Mouse (Mus musculus): ENCODE results near the gene Cdipt. TPM values are rescaled to one million over a fixed set of nuclear protein-coding genes. Genes with fewer than 3 reads are reported as not detected.

The Cdipt gene
- polyA plus RNA-seq, 1 experiment, result 154 TPM

GRCm38 (mm10) chr7:127003620-127004019 is 27.9 kb downstream of the Cdipt start:
- Histone ChIP-seq H3K36me3 (ENCODE audit: control insufficient read depth, insufficient read depth, low read length) (peaks cover 8% of the 10 kb centered on the region), H3K27ac (ENCODE audit: insufficient read depth, low read length) (no peak overlapping the region), H3K4me1 (ENCODE audit: control insufficient read depth, insufficient read depth, insufficient read length) (peaks cover 4% of the 10 kb centered on the region; the same call in 1 of the 2 replicates), H3K4me3 (ENCODE audit: extremely low read depth, insufficient read depth, insufficient read length) (no peak overlapping the region), H3K27me3 (ENCODE audit: control insufficient read depth, insufficient read depth, low read length) (no peaks in the 10 kb centered on the region)
- 93% methylated on average over 5 of the region's 5 CpGs for WGBS
- DNase-seq (ENCODE audit: low read depth in 1 of 2, low spot score in 2 of 2), result no peak
- TF ChIP-seq POLR2A (IDR thresholded peaks at IDR 0.05; ENCODE audit: low read depth, low read length), result no peak
- no peak for TF ChIP-seq CTCF (IDR thresholded peaks at IDR 0.05; ENCODE audit: extremely low read depth, insufficient read depth, insufficient read length, insufficient replicate concordance)

- TF ChIP-seq POLR2A (IDR thresholded peaks at IDR 0.05; ENCODE audit: low read depth, low read length), result no peak
- no peak for TF ChIP-seq CTCF (IDR thresholded peaks at IDR 0.05; ENCODE audit: extremely low read depth, insufficient read depth, insufficient read length, insufficient replicate concordance)
- no peaks in the 10 kb centered on the region for H3K27me3 ChIP-seq (ENCODE audit: control insufficient read depth, insufficient read depth, low read length)
- peaks cover 6% of the 10 kb centered on the region for H3K36me3 ChIP-seq (ENCODE audit: control insufficient read depth, insufficient read depth, low read length)
- peaks cover 11% of the 10 kb centered on the region; the same call in 1 of the 2 replicates for H3K4me1 ChIP-seq (ENCODE audit: control insufficient read depth, insufficient read depth, insufficient read length)
- H3K4me3 ChIP-seq (ENCODE audit: extremely low read depth, insufficient read depth, insufficient read length), result no peak overlapping the region
- no peak overlapping the region for H3K27ac ChIP-seq (ENCODE audit: insufficient read depth, low read length)
- no peak for DNase-seq (ENCODE audit: low read depth in 1 of 2, low spot score in 2 of 2)
- 93% methylated on average over 4 of the region's 4 CpGs for WGBS
These were observed 28.6 kb downstream of the Cdipt start for GRCm38 (mm10) chr7:127004122-127004875.

- WGBS, result 91% methylated on average over 6 of the region's 6 CpGs
- Histone ChIP-seq H3K4me3 (ENCODE audit: extremely low read depth, insufficient read depth, insufficient read length) (no peak overlapping the region), H3K36me3 (ENCODE audit: control insufficient read depth, insufficient read depth, low read length) (no peaks in the 10 kb centered on the region), H3K4me1 (ENCODE audit: control insufficient read depth, insufficient read depth, insufficient read length) (peaks cover 12% of the 10 kb centered on the region; the same call in 1 of the 2 replicates), H3K27ac (ENCODE audit: insufficient read depth, low read length) (no peak overlapping the region), H3K27me3 (ENCODE audit: control insufficient read depth, insufficient read depth, low read length) (no peaks in the 10 kb centered on the region)
- no peak for TF ChIP-seq POLR2A (IDR thresholded peaks at IDR 0.05; ENCODE audit: low read depth, low read length)
- no peak for TF ChIP-seq CTCF (IDR thresholded peaks at IDR 0.05; ENCODE audit: extremely low read depth, insufficient read depth, insufficient read length, insufficient replicate concordance)
- DNase-seq (ENCODE audit: low read depth in 1 of 2, low spot score in 2 of 2), result no peak
These were observed 31.8 kb downstream of the Cdipt start for GRCm38 (mm10) chr7:127007313-127008024.

GRCm38 (mm10) chr7:127008239-127009019 is 32.7 kb downstream of the Cdipt start:
- no peak for TF ChIP-seq POLR2A (IDR thresholded peaks at IDR 0.05; ENCODE audit: low read depth, low read length)
- TF ChIP-seq CTCF (IDR thresholded peaks at IDR 0.05; ENCODE audit: extremely low read depth, insufficient read depth, insufficient read length, insufficient replicate concordance), result no peak
- peak in 1 of 2 experiments; percentile 44 for DNase-seq (ENCODE audit: low read depth in 1 of 2, low spot score in 2 of 2)
- peak overlapping the region; percentile 70 for H3K27ac ChIP-seq (ENCODE audit: insufficient read depth, low read length)
- no peak overlapping the region for H3K4me3 ChIP-seq (ENCODE audit: extremely low read depth, insufficient read depth, insufficient read length)
- H3K4me1 ChIP-seq (ENCODE audit: control insufficient read depth, insufficient read depth, insufficient read length), result peaks cover 17% of the 10 kb centered on the region; the same call in 1 of the 2 replicates
- 38% methylated on average over 9 of the region's 9 CpGs for WGBS
- H3K27me3 ChIP-seq (ENCODE audit: control insufficient read depth, insufficient read depth, low read length), result no peaks in the 10 kb centered on the region
- no peaks in the 10 kb centered on the region for H3K36me3 ChIP-seq (ENCODE audit: control insufficient read depth, insufficient read depth, low read length)

- Histone ChIP-seq H3K36me3 (ENCODE audit: control insufficient read depth, insufficient read depth, low read length) (no peaks in the 10 kb centered on the region), H3K27me3 (ENCODE audit: control insufficient read depth, insufficient read depth, low read length) (no peaks in the 10 kb centered on the region), H3K27ac (ENCODE audit: insufficient read depth, low read length) (peak overlapping the region; percentile 70; the same call in 1 of the 2 replicates), H3K4me1 (ENCODE audit: control insufficient read depth, insufficient read depth, insufficient read length) (peaks cover 18% of the 10 kb centered on the region; the same call in 1 of the 2 replicates), H3K4me3 (ENCODE audit: extremely low read depth, insufficient read depth, insufficient read length) (no peak overlapping the region)
- WGBS, result 79% methylated on average over 17 of the region's 17 CpGs
- TF ChIP-seq CTCF (IDR thresholded peaks at IDR 0.05; ENCODE audit: extremely low read depth, insufficient read depth, insufficient read length, insufficient replicate concordance), result no peak
- DNase-seq (ENCODE audit: low read depth in 1 of 2, low spot score in 2 of 2), result no peak
These were observed 33.8 kb downstream of the Cdipt start for GRCm38 (mm10) chr7:127009307-127010085.

GRCm38 (mm10) chr7:127011051-127011450 is 35.3 kb downstream of the Cdipt start:
- Histone ChIP-seq H3K4me1 (ENCODE audit: control insufficient read depth, insufficient read depth, insufficient read length) (peaks cover 18% of the 10 kb centered on the region; the same call in 1 of the 2 replicates), H3K27ac (ENCODE audit: insufficient read depth, low read length) (no peak overlapping the region), H3K27me3 (ENCODE audit: control insufficient read depth, insufficient read depth, low read length) (no peaks in the 10 kb centered on the region), H3K4me3 (ENCODE audit: extremely low read depth, insufficient read depth, insufficient read length) (no peak overlapping the region), H3K36me3 (ENCODE audit: control insufficient read depth, insufficient read depth, low read length) (peaks cover 2% of the 10 kb centered on the region; the same call in 1 of the 2 replicates)
- WGBS, result 91% methylated on average over 2 of the region's 2 CpGs
- TF ChIP-seq POLR2A (IDR thresholded peaks at IDR 0.05; ENCODE audit: low read depth, low read length), result no peak
- TF ChIP-seq CTCF (IDR thresholded peaks at IDR 0.05; ENCODE audit: extremely low read depth, insufficient read depth, insufficient read length, insufficient replicate concordance), result no peak
- no peak for DNase-seq (ENCODE audit: low read depth in 1 of 2, low spot score in 2 of 2)
